Mouse (Mus musculus) lung, adult 2 months (tissue): ENCODE measurements around the gene Diablo.

ENCODE experiments used
- CTCF ChIP-seq: fragments of 200-500 bp; IDR thresholded peaks from 2 replicates; pipeline ENCODE4 v1.5.1; 2011; ENCODE audit warnings: mild to moderate bottlenecking, low read length, control low read depth; ENCODE audit not compliant: insufficient read depth
- POLR2A ChIP-seq: fragments of 200-500 bp; IDR thresholded peaks from 2 replicates; pipeline ENCODE4 v1.6.1; 2011; ENCODE audit warnings: low read depth, mild to moderate bottlenecking, control low read depth, low read length, borderline replicate concordance; ENCODE audit errors: extremely low read depth

DNA sequence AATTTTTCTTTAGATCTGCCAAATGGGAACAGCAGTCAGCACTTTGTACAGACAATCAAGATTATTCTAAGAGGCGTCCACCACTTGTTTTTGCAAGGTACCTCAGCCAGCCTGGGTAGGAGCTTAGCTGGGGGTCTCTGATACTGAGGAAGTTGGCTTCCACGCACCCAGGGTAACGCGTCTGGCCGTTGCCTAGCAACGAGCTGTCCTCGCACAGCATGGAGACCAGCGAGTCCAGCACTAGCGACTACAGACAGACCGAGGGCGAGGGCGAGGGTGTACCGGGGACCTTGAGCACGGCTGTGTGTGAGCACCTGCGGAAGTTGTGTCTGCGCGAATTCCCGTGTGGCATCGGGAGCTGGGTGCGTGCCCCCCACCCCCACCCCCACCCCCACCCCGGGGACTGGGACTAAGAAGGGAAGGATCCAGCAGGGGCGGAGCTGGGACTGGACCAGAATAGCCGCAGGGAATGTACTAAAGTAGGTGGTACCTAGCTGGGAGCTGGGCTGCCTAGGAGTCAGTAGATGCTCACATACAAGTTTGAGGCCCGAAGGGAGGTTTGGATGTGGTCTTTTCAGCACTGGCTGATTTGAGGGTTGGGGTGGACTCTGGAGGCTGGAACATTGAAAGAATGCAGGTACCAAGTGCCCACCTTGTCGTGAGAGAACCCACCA lies 34.7 kb downstream of the Diablo start, which contains the start of the genes Lrrc43 and Il31:
- TF ChIP-seq CTCF (no peak), POLR2A (no peak)
